In the genomic region with DNA sequence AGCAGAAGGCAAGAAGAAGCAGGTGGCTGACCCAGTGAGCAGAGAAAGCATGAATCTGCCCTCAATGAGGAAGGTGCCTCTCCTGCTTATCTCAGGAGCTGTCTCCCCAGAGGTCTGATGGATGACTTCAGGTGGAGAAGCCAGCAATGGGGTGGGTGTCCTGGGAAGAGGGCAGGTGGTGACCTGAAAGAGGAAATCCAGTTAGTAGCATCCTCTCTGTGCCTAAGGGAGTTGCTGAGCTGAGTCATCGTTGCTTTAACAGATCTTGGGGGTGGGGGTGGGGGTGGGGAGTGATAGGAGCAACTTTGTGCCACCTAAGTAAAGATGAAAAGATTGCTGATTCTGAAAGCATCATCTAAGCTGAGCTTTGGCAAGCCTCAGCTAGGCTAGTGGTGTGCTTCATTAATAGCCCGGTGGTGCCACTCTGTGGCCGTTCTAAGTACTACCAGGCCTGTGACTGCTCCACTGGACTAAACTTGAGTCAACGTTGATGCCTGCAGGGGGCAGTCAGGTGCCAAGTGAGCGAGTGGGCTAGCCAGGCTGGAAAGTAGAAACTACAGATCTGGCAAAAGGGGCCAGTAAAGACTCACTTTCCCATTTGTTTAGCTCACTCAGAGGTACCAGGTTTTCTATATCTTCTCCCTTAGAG, we compare ENCODE assay signal across 8 mouse cellular contexts. TPM values are rescaled to one million over a fixed set of nuclear protein-coding genes. Genes with fewer than 3 reads are reported as not detected.
A peak's percentile ranks its signal among the peaks of the same experiment; 100 is the strongest.
DNase-seq lines count a peak whose midpoint lies in the region; TF ChIP-seq lines count a peak whose summit lies in the region.

No protein-coding gene starts in this region.

- peak; percentile 95 for TF ChIP-seq CTCF in layer of hippocampus, adult 2 months (conservative IDR thresholded peaks at IDR 0.05)
- peak; percentile 94 for TF ChIP-seq CTCF in lung, adult 2 months (IDR thresholded peaks at IDR 0.05; ENCODE audit: insufficient read depth, low read length)
- peak; percentile 87 for TF ChIP-seq CTCF in thymus, adult 2 months (IDR thresholded peaks at IDR 0.05; ENCODE audit: borderline replicate concordance, control insufficient read depth, extremely low read depth, insufficient read depth, low read length, poor library complexity)

- no peaks in the 10 kb centered on the region for H3K27me3 ChIP-seq in thymus, adult 2 months (ENCODE audit: control insufficient read depth, insufficient read depth, low read length)

- DNase-seq in MEL-GATA-1-ER (ENCODE audit: extremely low read depth, low read depth): peak; percentile 68
- DNase-seq in cerebellum, adult 8-10 months: peak; percentile 97
- peak; percentile 88 for DNase-seq in forelimb bud, embryonic 11.5 days (ENCODE audit: low read depth, low spot score)
- DNase-seq in heart, postnatal 4 days: peak; percentile 98
- peak; percentile 93 to 97 for DNase-seq in layer of hippocampus, adult 2 months (ENCODE audit: low spot score in 2 of 2)
- peak; percentile 94 for DNase-seq in lung, adult 2 months
- DNase-seq in ovary, adult 18-20 months (ENCODE audit: low spot score): peak; percentile 70
- peak; percentile 95 for DNase-seq in thymus, adult 2 months

- no peak overlapping the region for H3K4me3 ChIP-seq in layer of hippocampus, adult 2 months
- no peak overlapping the region for H3K4me3 ChIP-seq in lung, adult 2 months (replicated peaks; ENCODE audit: extremely low read depth, low read depth, low read length)
- H3K4me3 ChIP-seq in thymus, adult 2 months (ENCODE audit: control insufficient read depth, insufficient read depth, low read length): no peak overlapping the region

- no peak overlapping the region for H3K27ac ChIP-seq in layer of hippocampus, adult 2 months
- H3K27ac ChIP-seq in thymus, adult 2 months (ENCODE audit: control insufficient read depth, insufficient read depth, low read length): no peak overlapping the region

- TF ChIP-seq POLR2A in lung, adult 2 months (IDR thresholded peaks at IDR 0.05; ENCODE audit: borderline replicate concordance, extremely low read depth, low read depth, low read length): no peak
- TF ChIP-seq POLR2A in thymus, adult 2 months (IDR thresholded peaks at IDR 0.05; ENCODE audit: control insufficient read depth, extremely low read depth, insufficient read depth, low read length, poor library complexity): no peak

- H3K4me1 ChIP-seq in lung, adult 2 months (ENCODE audit: control insufficient read depth, insufficient read depth, low read length): peaks cover 6% of the 10 kb centered on the region
- peaks cover under 1% of the 10 kb centered on the region; the same call in 1 of the 2 replicates for H3K4me1 ChIP-seq in thymus, adult 2 months (replicated peaks; ENCODE audit: control insufficient read depth, insufficient read depth, low read length)

- no peaks in the 10 kb centered on the region for H3K36me3 ChIP-seq in thymus, adult 2 months (ENCODE audit: control insufficient read depth, insufficient read depth, low read length)

- 2% methylated on average over 5 of the region's 5 CpGs for WGBS in lung, adult 2 months
- WGBS in thymus, adult 2 months: 1% methylated on average over 5 of the region's 5 CpGs

RNA-seq across cellular contexts. Expression of gene Smim12, which starts 6.2 kb away (rescaled TPM):
- total RNA-seq in heart, postnatal 4 days (2021): 10 to 100 TPM; 37.0 to 42.3 TPM
- 10 to 100 TPM; 48.5 to 55.1 TPM for total RNA-seq in layer of hippocampus, adult 2 months (2021)
- polyA plus RNA-seq in lung, adult 2 months (2012; rRNA removed): 37.4 and 40.0 TPM in 2 replicates
- polyA plus RNA-seq in thymus, adult 2 months (2012; rRNA removed): 28.9 and 32.5 TPM in 2 replicates
